Mouse (Mus musculus): ENCODE data around the gene Rnf146.
"Not testable (repeated sequence)": the region's sequence is repeated elsewhere in the genome, so short reads cannot be mapped to it uniquely, and the experiment has no call there.

Gene Rnf146

GRCm38 (mm10) chr10:29362197-29362900 lies at the start of gene Rnf146:
Gene Rnf146, minus strand, starts transcription at chr10:29362442.
- DNase-seq (ENCODE audit: low spot score): no peak

- DNase-seq (ENCODE audit: low spot score): no peak
These were observed 40.5 kb upstream of the Rnf146 start for GRCm38 (mm10) chr10:29402656-29403268.

GRCm38 (mm10) chr10:29394890-29395289 lies 32.6 kb upstream of the Rnf146 start:
- DNase-seq (ENCODE audit: low spot score): not testable (repeated sequence)

GRCm38 (mm10) chr10:29381558-29381957 lies 19.3 kb upstream of the Rnf146 start:
- no peak for DNase-seq (ENCODE audit: low spot score)

- DNase-seq (ENCODE audit: low spot score): no peak
These were observed 11.8 kb upstream of the Rnf146 start for GRCm38 (mm10) chr10:29374065-29374464.

- DNase-seq (ENCODE audit: low spot score): peak; percentile 84
These were observed 612 bp downstream of the Rnf146 start for GRCm38 (mm10) chr10:29361464-29362196.

- no peak for DNase-seq (ENCODE audit: low spot score)
These were observed 1.2 kb downstream of the Rnf146 start for GRCm38 (mm10) chr10:29361095-29361463.

- no peak for DNase-seq (ENCODE audit: low spot score)
These were observed 8.1 kb downstream of the Rnf146 start for GRCm38 (mm10) chr10:29354183-29354582.

- no peak for DNase-seq (ENCODE audit: low spot score)
These were observed 9.7 kb downstream of the Rnf146 start for GRCm38 (mm10) chr10:29352575-29352974.

GRCm38 (mm10) chr10:29351420-29351819 lies 10.8 kb downstream of the Rnf146 start:
- DNase-seq (ENCODE audit: low spot score): no peak

- DNase-seq (ENCODE audit: low spot score): no peak
These were observed 15.6 kb downstream of the Rnf146 start for GRCm38 (mm10) chr10:29346638-29347037.

GRCm38 (mm10) chr10:29344232-29344631 lies 18.0 kb downstream of the Rnf146 start:
- DNase-seq (ENCODE audit: low spot score): no peak

GRCm38 (mm10) chr10:29338355-29339056 lies 23.7 kb downstream of the Rnf146 start:
- peak; percentile 57 for DNase-seq (ENCODE audit: low spot score)

- no peak for DNase-seq (ENCODE audit: low spot score)
These were observed 28.4 kb downstream of the Rnf146 start for GRCm38 (mm10) chr10:29333836-29334235.

GRCm38 (mm10) chr10:29324817-29325216 lies 37.4 kb downstream of the Rnf146 start:
- no peak for DNase-seq (ENCODE audit: low spot score)

- peak; percentile 0 for DNase-seq (ENCODE audit: low spot score)
These were observed 48.3 kb downstream of the Rnf146 start for GRCm38 (mm10) chr10:29313905-29314304.

- DNase-seq (ENCODE audit: low spot score): peak; percentile 85
These were observed 49.1 kb downstream of the Rnf146 start, which contains the start of gene Echdc1 for GRCm38 (mm10) chr10:29313064-29313638. Gene Echdc1, plus strand, starts transcription at chr10:29313166.

- DNase-seq (ENCODE audit: low spot score): no peak
These were observed 50.6 kb downstream of the Rnf146 start for GRCm38 (mm10) chr10:29311480-29312219.

- no peak for DNase-seq (ENCODE audit: low spot score)
These were observed 60.0 kb downstream of the Rnf146 start for GRCm38 (mm10) chr10:29302230-29302629.
